Mouse (Mus musculus) neural tube, embryonic 15.5 days (tissue): Measurements from ENCODE around the gene Hoxd12. TPM values are rescaled to one million over a fixed set of nuclear protein-coding genes. Genes with fewer than 3 reads are reported as not detected.

ENCODE experiments used
- ATAC-seq: fragments of 200-750 bp; cut with Nextera tagmentation; 2 replicates; pipeline ENCODE4 v1.8.0; 2017; ENCODE audit warnings: mild to moderate bottlenecking, moderate TSS enrichment, moderate library complexity; ENCODE audit not compliant: low FRiP score
- H3K27ac ChIP-seq: fragments of 300-500 bp; sonication (generic); replicated peaks from 2 replicates; pipeline ENCODE4 v1.5.1; 2015; ENCODE audit warnings: mild to moderate bottlenecking, inconsistent platforms
- H3K27me3 ChIP-seq: fragments of 300-500 bp; sonication (generic); replicated peaks from 2 replicates; pipeline ENCODE4 v1.6.1; 2015; ENCODE audit warnings: inconsistent platforms
- H3K36me3 ChIP-seq: fragments of 300-500 bp; sonication (generic); 2 replicates; pipeline ENCODE4 v1.6.1; 2015; ENCODE audit warnings: inconsistent platforms
- H3K4me1 ChIP-seq: fragments of 300-500 bp; sonication (generic); 2 replicates; pipeline ENCODE4 v1.6.1; 2015; ENCODE audit warnings: inconsistent platforms
- H3K4me2 ChIP-seq: fragments of 300-500 bp; sonication (generic); 2 replicates; pipeline ENCODE4 v1.6.1; 2015; ENCODE audit warnings: inconsistent platforms, mild to moderate bottlenecking, moderate library complexity
- H3K4me3 ChIP-seq: fragments of 300-500 bp; sonication (generic); replicated peaks from 2 replicates; pipeline ENCODE4 v1.5.1; 2015; ENCODE audit warnings: mild to moderate bottlenecking, inconsistent platforms
- H3K9ac ChIP-seq: fragments of 300-500 bp; sonication (generic); replicated peaks from 2 replicates; pipeline ENCODE4 v1.6.1; 2015; ENCODE audit warnings: mild to moderate bottlenecking, inconsistent platforms
- H3K9me3 ChIP-seq: fragments of 300-500 bp; sonication (generic); replicated peaks from 2 replicates; pipeline ENCODE4 v1.6.1; 2016; ENCODE audit warnings: inconsistent platforms
- WGBS: fragments of 180-500 bp; shearing (Covaris S2); methylation state at CpG from one replicate; pipeline ENCODE4 v1.1.7; 2015; ENCODE audit warnings: mixed read lengths; 5-methylcytosine and 5-hydroxymethylcytosine counted together
- polyA plus RNA-seq: library from polyadenylated mRNA; unstranded; fragments of >200 nt; fragmentation: Nextera tagmentation; extraction: Ambion mirVana; gene quantifications from 2 replicates; pipeline ENCODE4 v1.2.1, GENCODE M21; 2015

The Hoxd12 gene
- polyA plus RNA-seq, 1 experiment from 2014 or later: 0.38 TPM

- H3K9me3 ChIP-seq: no peaks in the 10 kb centered on the region
- ATAC-seq: no peak
- H3K27me3 ChIP-seq: peaks cover 99% of the 10 kb centered on the region
- peaks cover 21% of the 10 kb centered on the region for H3K4me1 ChIP-seq
- H3K27ac ChIP-seq: no peak overlapping the region
- no peak overlapping the region for H3K9ac ChIP-seq
- H3K4me3 ChIP-seq: no peak overlapping the region
- 21% methylated on average over 2 of the region's 2 CpGs for WGBS
- no peak overlapping the region for H3K4me2 ChIP-seq
- H3K36me3 ChIP-seq: no peaks in the 10 kb centered on the region
These were observed 2.3 kb downstream of the Hoxd12 start for GRCm38 (mm10) chr2:74677106-74677505.

GRCm38 (mm10) chr2:74678891-74679595 is 4.2 kb downstream of the Hoxd12 start, which contains the start of gene Hoxd11:
Hoxd11 (plus strand) TSS chr2:74679557.
- no peaks in the 10 kb centered on the region for H3K9me3 ChIP-seq
- no peak for ATAC-seq
- H3K9ac ChIP-seq: peak within 1 kb of the TSS; percentile 15; the same call in 1 of the 2 replicates
- WGBS: 3% methylated on average over 15 of the region's 15 CpGs
- peak within 1 kb of the TSS; percentile 46 for H3K4me3 ChIP-seq
- H3K36me3 ChIP-seq: no peaks in the 10 kb centered on the region
- peak within 1 kb of the TSS; percentile 81 for H3K27ac ChIP-seq
- H3K4me2 ChIP-seq: peak within 1 kb of the TSS; percentile 53
- peaks cover 88% of the 10 kb centered on the region for H3K27me3 ChIP-seq
- peaks cover 21% of the 10 kb centered on the region for H3K4me1 ChIP-seq

GRCm38 (mm10) chr2:74679596-74679971 is 4.8 kb downstream of the Hoxd12 start:
- Histone ChIP-seq H3K4me1 (peaks cover 21% of the 10 kb centered on the region), H3K4me2 (peak overlapping the region; percentile 53), H3K9me3 (no peaks in the 10 kb centered on the region), H3K4me3 (peak overlapping the region; percentile 46), H3K36me3 (no peaks in the 10 kb centered on the region), H3K27me3 (peaks cover 88% of the 10 kb centered on the region), H3K9ac (0 out of 2 replicates have a peak overlapping the region, but pooled peaks have one; percentile 15), H3K27ac (peak overlapping the region; percentile 81)
- no peak for ATAC-seq
- 1% methylated on average over 26 of the region's 26 CpGs for whole genome bisulfite sequencing

GRCm38 (mm10) chr2:74679980-74680379 is 5.2 kb downstream of the Hoxd12 start:
- Histone ChIP-seq H3K4me1 (peaks cover 21% of the 10 kb centered on the region), H3K4me2 (peak overlapping the region; percentile 53), H3K9me3 (no peaks in the 10 kb centered on the region), H3K36me3 (no peaks in the 10 kb centered on the region), H3K27ac (peak overlapping the region; percentile 81), H3K4me3 (peak overlapping the region; percentile 46), H3K9ac (0 out of 2 replicates have a peak overlapping the region, but pooled peaks have one; percentile 15), H3K27me3 (peaks cover 87% of the 10 kb centered on the region)
- under 1% methylated on average over 23 of the region's 23 CpGs for WGBS
- ATAC-seq: no peak

- H3K9ac ChIP-seq: peak overlapping the region; percentile 47; the same call in 1 of the 2 replicates
- H3K4me1 ChIP-seq: peaks cover 14% of the 10 kb centered on the region
- H3K36me3 ChIP-seq: no peaks in the 10 kb centered on the region
- peak overlapping the region; percentile 46 for H3K4me3 ChIP-seq
- WGBS: 4% methylated on average over 21 of the region's 21 CpGs
- peak overlapping the region; percentile 53 for H3K4me2 ChIP-seq
- ATAC-seq: no peak
- H3K9me3 ChIP-seq: no peaks in the 10 kb centered on the region
- H3K27me3 ChIP-seq: peaks cover 85% of the 10 kb centered on the region
- peak overlapping the region; percentile 81 for H3K27ac ChIP-seq
These were observed 6.0 kb downstream of the Hoxd12 start for GRCm38 (mm10) chr2:74680561-74681398.

- peak overlapping the region; percentile 47 for H3K9ac ChIP-seq
- under 1% methylated on average over 73 of the region's 78 CpGs for WGBS
- peaks cover 77% of the 10 kb centered on the region for H3K27me3 ChIP-seq
- no peaks in the 10 kb centered on the region for H3K36me3 ChIP-seq
- peak overlapping the region; percentile 81 for H3K27ac ChIP-seq
- H3K4me1 ChIP-seq: peaks cover 14% of the 10 kb centered on the region
- no peaks in the 10 kb centered on the region for H3K9me3 ChIP-seq
- peak overlapping the region; percentile 46 for H3K4me3 ChIP-seq
- peak; percentile 48 for ATAC-seq
- H3K4me2 ChIP-seq: peak overlapping the region; percentile 53
These were observed 7.0 kb downstream of the Hoxd12 start for GRCm38 (mm10) chr2:74681594-74682531.

GRCm38 (mm10) chr2:74682796-74683195 is 8.0 kb downstream of the Hoxd12 start:
- H3K4me3 ChIP-seq: peak overlapping the region; percentile 46
- under 1% methylated on average over 45 of the region's 51 CpGs for WGBS
- no peaks in the 10 kb centered on the region for H3K36me3 ChIP-seq
- H3K27ac ChIP-seq: peak overlapping the region; percentile 81
- no peaks in the 10 kb centered on the region for H3K9me3 ChIP-seq
- H3K4me1 ChIP-seq: peaks cover 14% of the 10 kb centered on the region
- no peak for ATAC-seq
- H3K9ac ChIP-seq: peak overlapping the region; percentile 47
- peak overlapping the region; percentile 53 for H3K4me2 ChIP-seq
- peaks cover 74% of the 10 kb centered on the region for H3K27me3 ChIP-seq

- no peak for ATAC-seq
- H3K4me1 ChIP-seq: peaks cover 14% of the 10 kb centered on the region
- peaks cover 69% of the 10 kb centered on the region for H3K27me3 ChIP-seq
- peak overlapping the region; percentile 53 for H3K4me2 ChIP-seq
- H3K27ac ChIP-seq: peak overlapping the region; percentile 81
- 0 out of 2 replicates have a peak overlapping the region, but pooled peaks have one; percentile 26 for H3K9ac ChIP-seq
- no peaks in the 10 kb centered on the region for H3K9me3 ChIP-seq
- WGBS: 2% methylated on average over 18 of the region's 18 CpGs
- no peaks in the 10 kb centered on the region for H3K36me3 ChIP-seq
- H3K4me3 ChIP-seq: peak overlapping the region; percentile 46
These were observed 8.7 kb downstream of the Hoxd12 start for GRCm38 (mm10) chr2:74683471-74683951.

GRCm38 (mm10) chr2:74684106-74684505 is 9.3 kb downstream of the Hoxd12 start:
- peaks cover 65% of the 10 kb centered on the region for H3K27me3 ChIP-seq
- H3K4me2 ChIP-seq: peak overlapping the region; percentile 53
- H3K9me3 ChIP-seq: no peaks in the 10 kb centered on the region
- H3K36me3 ChIP-seq: no peaks in the 10 kb centered on the region
- H3K27ac ChIP-seq: peak overlapping the region; percentile 81; the same call in 1 of the 2 replicates
- WGBS: 8% methylated on average over 12 of the region's 12 CpGs
- H3K4me3 ChIP-seq: peak overlapping the region; percentile 46
- ATAC-seq: no peak
- 0 out of 2 replicates have a peak overlapping the region, but pooled peaks have one; percentile 26 for H3K9ac ChIP-seq
- H3K4me1 ChIP-seq: peaks cover 14% of the 10 kb centered on the region

GRCm38 (mm10) chr2:74685059-74685603 is 10.3 kb downstream of the Hoxd12 start:
- H3K4me2 ChIP-seq: peak overlapping the region; percentile 53
- H3K9me3 ChIP-seq: no peaks in the 10 kb centered on the region
- 11% methylated on average over 4 of the region's 4 CpGs for WGBS

More at GRCm38 (mm10) chr2:74685059-74685603, 10.3 kb downstream of the Hoxd12 start:
- H3K4me1 ChIP-seq: peaks cover 14% of the 10 kb centered on the region
- H3K4me3 ChIP-seq: peak overlapping the region; percentile 15
- no peak for ATAC-seq
- H3K36me3 ChIP-seq: no peaks in the 10 kb centered on the region
- H3K27ac ChIP-seq: no peak overlapping the region
- peaks cover 58% of the 10 kb centered on the region for H3K27me3 ChIP-seq
- H3K9ac ChIP-seq: no peak overlapping the region
